Mouse (Mus musculus): Measurements from ENCODE around the gene Creb5. TPM values are rescaled to one million over a fixed set of nuclear protein-coding genes. Genes with fewer than 3 reads are reported as not detected.

Gene Creb5
- total RNA-seq, 1 experiment = 1.1 TPM

- no peak for DNase-seq (ENCODE audit: low read depth, low spot score)
- H3K27ac ChIP-seq (ENCODE audit: insufficient read depth, low read depth, low read length, poor library complexity, severe bottlenecking) = no peak overlapping the region
- no peak overlapping the region for H3K9ac ChIP-seq (ENCODE audit: insufficient read depth, low read depth, low read length, poor library complexity, severe bottlenecking)
- no peaks in the 10 kb centered on the region for H3K9me3 ChIP-seq (ENCODE audit: control insufficient read depth, insufficient read depth, low read depth, low read length)
- in situ Hi-C loops (cut with MboI; ENCODE audit: low sequenced_read_pairs in 2 of 2, unreplicated experiment in 2 of 2) = no loop called here
- H3K4me3 ChIP-seq (ENCODE audit: insufficient read depth in 1 of 2, low read depth in 1 of 2, low read length in 2 of 2, poor library complexity in 1 of 2, severe bottlenecking in 1 of 2) = no peak overlapping the region
- H3K4me1 ChIP-seq (ENCODE audit: control insufficient read depth in 2 of 2, insufficient read depth in 2 of 2, low read length in 2 of 2, poor library complexity in 1 of 2) = no peaks in the 10 kb centered on the region
- TF ChIP-seq CHD2 (IDR thresholded peaks at IDR 0.05; ENCODE audit: low read depth, low read length) (no peak), MAFK (IDR thresholded peaks at IDR 0.05; ENCODE audit: insufficient read depth, low read depth, low read length) (no peak), ZC3H11A (IDR thresholded peaks at IDR 0.05; ENCODE audit: borderline replicate concordance, low read depth, low read length) (no peak), ZNF384 (IDR thresholded peaks at IDR 0.05; ENCODE audit: low read depth, low read length) (no peak), HCFC1 (IDR thresholded peaks at IDR 0.05; ENCODE audit: borderline replicate concordance, insufficient read depth, low read length) (no peak)
- no peaks in the 10 kb centered on the region for H3K36me3 ChIP-seq (ENCODE audit: control insufficient read depth, insufficient read depth, low read length, poor library complexity, severe bottlenecking)
These were observed 290.7 kb downstream of the Creb5 start for GRCm38 (mm10) chr6:53577776-53578175.

- Histone ChIP-seq H3K9me3 (ENCODE audit: control insufficient read depth, insufficient read depth, low read depth, low read length) (no peaks in the 10 kb centered on the region), H3K4me1 (ENCODE audit: control insufficient read depth in 2 of 2, insufficient read depth in 2 of 2, low read length in 2 of 2, poor library complexity in 1 of 2) (no peaks in the 10 kb centered on the region), H3K36me3 (ENCODE audit: control insufficient read depth, insufficient read depth, low read length, poor library complexity, severe bottlenecking) (no peaks in the 10 kb centered on the region), H3K27ac (ENCODE audit: insufficient read depth, low read depth, low read length, poor library complexity, severe bottlenecking) (no peak overlapping the region), H3K9ac (ENCODE audit: insufficient read depth, low read depth, low read length, poor library complexity, severe bottlenecking) (no peak overlapping the region), H3K4me3 (ENCODE audit: insufficient read depth in 1 of 2, low read depth in 1 of 2, low read length in 2 of 2, poor library complexity in 1 of 2, severe bottlenecking in 1 of 2) (no peak overlapping the region)
- in situ Hi-C loops (cut with MboI; ENCODE audit: low sequenced_read_pairs in 2 of 2, unreplicated experiment in 2 of 2) = no loop called here
- DNase-seq (ENCODE audit: low read depth, low spot score) = no peak
- TF ChIP-seq ZNF384 (IDR thresholded peaks at IDR 0.05; ENCODE audit: low read depth, low read length) = no peak
- TF ChIP-seq MAFK (IDR thresholded peaks at IDR 0.05; ENCODE audit: insufficient read depth, low read depth, low read length) = no peak
- TF ChIP-seq HCFC1 (IDR thresholded peaks at IDR 0.05; ENCODE audit: borderline replicate concordance, insufficient read depth, low read length) = no peak
- TF ChIP-seq ZC3H11A (IDR thresholded peaks at IDR 0.05; ENCODE audit: borderline replicate concordance, low read depth, low read length) = no peak
- no peak for TF ChIP-seq CHD2 (IDR thresholded peaks at IDR 0.05; ENCODE audit: low read depth, low read length)
These were observed 293.3 kb downstream of the Creb5 start for GRCm38 (mm10) chr6:53580346-53580745.

DNA sequence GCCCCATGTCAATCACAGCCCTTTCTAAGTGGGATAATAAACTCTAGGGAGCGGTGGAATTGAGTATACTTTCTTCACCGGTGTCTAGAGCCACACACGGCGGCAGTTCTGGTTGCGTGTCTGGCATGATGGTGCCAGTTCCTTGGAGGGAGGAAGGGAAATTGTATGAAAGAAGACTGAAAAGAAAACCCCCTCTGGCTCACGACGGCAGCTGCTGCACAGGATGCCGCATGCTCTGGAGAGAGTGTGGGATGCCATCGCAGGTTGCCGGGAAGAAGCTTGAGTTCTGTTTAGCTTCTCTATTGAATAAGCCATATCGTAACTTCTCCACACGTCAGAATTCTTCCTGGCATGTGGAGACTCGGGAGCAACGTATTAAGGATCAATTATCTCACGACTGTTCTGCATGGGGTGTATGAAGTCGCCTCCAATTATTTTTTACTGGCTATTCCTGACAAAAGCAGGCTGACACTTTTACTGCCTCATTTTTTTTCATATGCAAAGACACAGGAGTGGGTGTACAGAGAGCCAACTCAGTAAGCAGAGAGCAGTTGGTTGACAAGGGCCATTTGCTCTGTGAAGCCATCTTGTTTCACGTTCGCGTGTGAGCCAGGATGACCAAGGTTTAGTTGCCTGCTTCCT is 296.3 kb downstream of the Creb5 start:
- Histone ChIP-seq H3K36me3 (ENCODE audit: control insufficient read depth, insufficient read depth, low read length, poor library complexity, severe bottlenecking) (no peaks in the 10 kb centered on the region), H3K9me3 (ENCODE audit: control insufficient read depth, insufficient read depth, low read depth, low read length) (no peaks in the 10 kb centered on the region), H3K4me3 (ENCODE audit: insufficient read depth in 1 of 2, low read depth in 1 of 2, low read length in 2 of 2, poor library complexity in 1 of 2, severe bottlenecking in 1 of 2) (no peak overlapping the region), H3K27ac (ENCODE audit: insufficient read depth, low read depth, low read length, poor library complexity, severe bottlenecking) (no peak overlapping the region), H3K9ac (ENCODE audit: insufficient read depth, low read depth, low read length, poor library complexity, severe bottlenecking) (no peak overlapping the region), H3K4me1 (ENCODE audit: control insufficient read depth in 2 of 2, insufficient read depth in 2 of 2, low read length in 2 of 2, poor library complexity in 1 of 2) (no peaks in the 10 kb centered on the region)
- no peak for TF ChIP-seq ZC3H11A (IDR thresholded peaks at IDR 0.05; ENCODE audit: borderline replicate concordance, low read depth, low read length)
- no peak for TF ChIP-seq CHD2 (IDR thresholded peaks at IDR 0.05; ENCODE audit: low read depth, low read length)
- no peak for TF ChIP-seq ZNF384 (IDR thresholded peaks at IDR 0.05; ENCODE audit: low read depth, low read length)
- TF ChIP-seq HCFC1 (IDR thresholded peaks at IDR 0.05; ENCODE audit: borderline replicate concordance, insufficient read depth, low read length) = no peak
- no peak for TF ChIP-seq MAFK (IDR thresholded peaks at IDR 0.05; ENCODE audit: insufficient read depth, low read depth, low read length)
- DNase-seq (ENCODE audit: low read depth, low spot score) = no peak
- in situ Hi-C loops (cut with MboI; ENCODE audit: low sequenced_read_pairs in 2 of 2, unreplicated experiment in 2 of 2) = no loop called here

- TF ChIP-seq MAFK (IDR thresholded peaks at IDR 0.05; ENCODE audit: insufficient read depth, low read depth, low read length) (no peak), HCFC1 (IDR thresholded peaks at IDR 0.05; ENCODE audit: borderline replicate concordance, insufficient read depth, low read length) (no peak), ZC3H11A (IDR thresholded peaks at IDR 0.05; ENCODE audit: borderline replicate concordance, low read depth, low read length) (no peak), ZNF384 (IDR thresholded peaks at IDR 0.05; ENCODE audit: low read depth, low read length) (no peak), CHD2 (IDR thresholded peaks at IDR 0.05; ENCODE audit: low read depth, low read length) (no peak)
- Histone ChIP-seq H3K4me3 (ENCODE audit: insufficient read depth in 1 of 2, low read depth in 1 of 2, low read length in 2 of 2, poor library complexity in 1 of 2, severe bottlenecking in 1 of 2) (no peak overlapping the region), H3K9me3 (ENCODE audit: control insufficient read depth, insufficient read depth, low read depth, low read length) (no peaks in the 10 kb centered on the region), H3K9ac (ENCODE audit: insufficient read depth, low read depth, low read length, poor library complexity, severe bottlenecking) (no peak overlapping the region), H3K36me3 (ENCODE audit: control insufficient read depth, insufficient read depth, low read length, poor library complexity, severe bottlenecking) (no peaks in the 10 kb centered on the region), H3K4me1 (ENCODE audit: control insufficient read depth in 2 of 2, insufficient read depth in 2 of 2, low read length in 2 of 2, poor library complexity in 1 of 2) (no peaks in the 10 kb centered on the region), H3K27ac (ENCODE audit: insufficient read depth, low read depth, low read length, poor library complexity, severe bottlenecking) (no peak overlapping the region)
- in situ Hi-C loops (cut with MboI; ENCODE audit: low sequenced_read_pairs in 2 of 2, unreplicated experiment in 2 of 2) = no loop called here
- DNase-seq (ENCODE audit: low read depth, low spot score) = no peak
These were observed 297.8 kb downstream of the Creb5 start for GRCm38 (mm10) chr6:53584718-53585405.
